Mouse (Mus musculus) regulatory T cell (primary cell): ENCODE measurements around the gene Rbms3.

Experiments used
- in situ Hi-C: fragments of 300-600 bp; cut with MboI, MseI; formaldehyde crosslinking; loops from one replicate; pipeline ENCODE4 v1.15.1; 2025; ENCODE audit warnings: high pct_unique_total_duplicates

Gene Rbms3

GRCm38 (mm10) chr9:117187116-117188034 is 442.3 kb downstream of the Rbms3 start:
- in situ Hi-C loops = no loop called here

- in situ Hi-C loops = no loop called here
Observed at GRCm38 (mm10) chr9:117180658-117181057, 449.1 kb downstream of the Rbms3 start.

- in situ Hi-C loops = loop anchor here (10.0 kb wide), 1 partner anchor 1514 kb away; no protein-coding TSS in a partner anchor
Observed at GRCm38 (mm10) chr9:117178366-117178765, 451.3 kb downstream of the Rbms3 start.

GRCm38 (mm10) chr9:117172526-117172925 is 457.2 kb downstream of the Rbms3 start:
- in situ Hi-C loops = loop anchor here (10.0 kb wide), 1 partner anchor 1508 kb away; no protein-coding TSS in a partner anchor

- in situ Hi-C loops = no loop called here
Observed at GRCm38 (mm10) chr9:117169196-117169595, 460.5 kb downstream of the Rbms3 start.

- in situ Hi-C loops = no loop called here
Observed at GRCm38 (mm10) chr9:117163143-117163542, 466.6 kb downstream of the Rbms3 start.

GRCm38 (mm10) chr9:117161150-117161549 is 468.6 kb downstream of the Rbms3 start:
- in situ Hi-C loops = no loop called here

- in situ Hi-C loops = no loop called here
Observed at GRCm38 (mm10) chr9:117156330-117156905, 473.3 kb downstream of the Rbms3 start.

GRCm38 (mm10) chr9:117154590-117154989 is 475.1 kb downstream of the Rbms3 start:
- in situ Hi-C loops = no loop called here

GRCm38 (mm10) chr9:117153686-117154274 is 475.9 kb downstream of the Rbms3 start:
- in situ Hi-C loops = no loop called here

GRCm38 (mm10) chr9:117151951-117152350 is 477.8 kb downstream of the Rbms3 start:
- in situ Hi-C loops = no loop called here

- in situ Hi-C loops = no loop called here
Observed at GRCm38 (mm10) chr9:117144057-117144723, 485.5 kb downstream of the Rbms3 start.

- in situ Hi-C loops = no loop called here
Observed at GRCm38 (mm10) chr9:117139971-117140370, 489.7 kb downstream of the Rbms3 start.

- in situ Hi-C loops = no loop called here
Observed at GRCm38 (mm10) chr9:117136410-117136809, 493.3 kb downstream of the Rbms3 start.

- in situ Hi-C loops = no loop called here
Observed at GRCm38 (mm10) chr9:117134043-117134442, 495.7 kb downstream of the Rbms3 start.

- in situ Hi-C loops = no loop called here
Observed at GRCm38 (mm10) chr9:117126816-117127215, 502.9 kb downstream of the Rbms3 start.

- in situ Hi-C loops = no loop called here
Observed at GRCm38 (mm10) chr9:117125844-117126243, 503.9 kb downstream of the Rbms3 start.

GRCm38 (mm10) chr9:117121572-117121971 is 508.1 kb downstream of the Rbms3 start:
- in situ Hi-C loops = no loop called here

- in situ Hi-C loops = no loop called here
Observed at GRCm38 (mm10) chr9:117117181-117117729, 512.5 kb downstream of the Rbms3 start.

- in situ Hi-C loops = no loop called here
Observed at GRCm38 (mm10) chr9:117115609-117116008, 514.1 kb downstream of the Rbms3 start.

GRCm38 (mm10) chr9:117113592-117113991 is 516.1 kb downstream of the Rbms3 start:
- in situ Hi-C loops = no loop called here

- in situ Hi-C loops = no loop called here
Observed at GRCm38 (mm10) chr9:117107926-117108325, 521.8 kb downstream of the Rbms3 start.
